Mouse (Mus musculus): ENCODE results near the gene Trub2. TPM values are rescaled to one million over a fixed set of nuclear protein-coding genes. Genes with fewer than 3 reads are reported as not detected.

Gene Trub2
- polyA plus RNA-seq, 1 experiment from 2014 or later: 32.0 TPM

DNA sequence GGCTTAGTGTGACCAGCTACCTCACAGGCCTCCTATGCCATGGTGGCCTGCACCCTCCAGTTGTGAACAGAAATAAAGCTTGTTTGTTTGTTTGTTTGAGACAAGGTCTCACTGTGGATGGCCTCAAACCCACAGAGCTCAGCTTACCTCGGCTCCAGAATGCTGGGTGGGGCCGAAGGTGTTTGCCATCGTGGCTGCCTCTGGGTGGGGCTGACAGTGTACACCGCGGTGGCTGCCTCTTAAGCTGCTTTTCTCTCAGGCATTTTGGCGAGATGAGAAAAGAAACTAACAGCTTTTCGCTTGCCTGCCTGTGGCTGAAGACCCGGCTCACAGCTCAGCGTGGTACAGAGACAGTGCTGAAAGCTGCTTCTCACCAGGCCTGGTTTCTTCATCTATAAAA is 19.4 kb downstream of the Trub2 start:
- Histone ChIP-seq H3K36me3 (peaks cover 13% of the 10 kb centered on the region), H3K4me1 (replicated peaks) (no peaks in the 10 kb centered on the region), H3K27ac (replicated peaks) (no peak overlapping the region), H3K27me3 (no peaks in the 10 kb centered on the region), H3K4me3 (no peak overlapping the region), H3K4me2 (no peak overlapping the region), H3K9ac (no peak overlapping the region), H3K9me3 (no peaks in the 10 kb centered on the region)
- WGBS: 75% methylated on average over 9 of the region's 9 CpGs
- no peak for ATAC-seq (ENCODE audit: low read depth)

DNA sequence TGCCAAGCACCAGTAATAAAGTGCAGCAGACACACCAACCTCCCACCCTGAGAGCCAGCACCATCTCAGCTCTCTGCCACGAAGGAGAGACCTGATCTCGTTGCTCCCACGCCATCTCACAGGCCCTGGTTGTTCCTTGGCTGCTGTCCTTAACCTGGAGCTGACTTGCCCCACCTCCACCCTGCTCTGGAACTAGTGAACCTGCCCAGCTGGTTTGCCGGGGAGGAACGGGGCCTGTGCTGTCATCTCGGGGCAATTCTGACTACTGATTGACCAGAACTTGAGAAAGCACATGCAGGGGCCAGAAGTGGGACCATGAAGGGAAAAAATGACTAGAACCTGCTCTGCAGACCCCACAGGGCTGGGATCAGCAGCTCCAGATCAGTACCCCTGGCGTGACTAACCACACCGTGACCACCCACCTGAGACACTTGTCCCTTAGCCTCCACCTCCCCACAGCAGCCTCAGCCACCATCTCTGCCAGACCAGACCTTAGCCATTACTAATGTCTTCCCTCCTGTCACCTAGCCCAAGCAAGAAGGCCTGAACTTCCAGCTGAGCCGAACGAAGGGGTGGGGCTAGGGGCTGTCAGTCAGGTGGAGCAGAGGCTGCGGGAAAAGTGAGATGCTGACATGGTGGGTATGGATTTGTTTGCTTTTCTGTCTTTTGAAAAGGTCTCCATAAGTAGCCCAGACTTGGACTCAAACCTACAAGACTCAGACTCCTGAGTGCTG is 20.2 kb downstream of the Trub2 start:
- 71% methylated on average over 11 of the region's 11 CpGs for WGBS
- no peak overlapping the region for H3K27ac ChIP-seq (replicated peaks)
- H3K4me2 ChIP-seq: no peak overlapping the region
- peaks cover 6% of the 10 kb centered on the region for H3K36me3 ChIP-seq
- no peaks in the 10 kb centered on the region for H3K9me3 ChIP-seq
- H3K9ac ChIP-seq: no peak overlapping the region
- no peak for ATAC-seq (ENCODE audit: low read depth)
- no peak overlapping the region for H3K4me3 ChIP-seq
- H3K4me1 ChIP-seq (replicated peaks): no peaks in the 10 kb centered on the region
- no peaks in the 10 kb centered on the region for H3K27me3 ChIP-seq

DNA sequence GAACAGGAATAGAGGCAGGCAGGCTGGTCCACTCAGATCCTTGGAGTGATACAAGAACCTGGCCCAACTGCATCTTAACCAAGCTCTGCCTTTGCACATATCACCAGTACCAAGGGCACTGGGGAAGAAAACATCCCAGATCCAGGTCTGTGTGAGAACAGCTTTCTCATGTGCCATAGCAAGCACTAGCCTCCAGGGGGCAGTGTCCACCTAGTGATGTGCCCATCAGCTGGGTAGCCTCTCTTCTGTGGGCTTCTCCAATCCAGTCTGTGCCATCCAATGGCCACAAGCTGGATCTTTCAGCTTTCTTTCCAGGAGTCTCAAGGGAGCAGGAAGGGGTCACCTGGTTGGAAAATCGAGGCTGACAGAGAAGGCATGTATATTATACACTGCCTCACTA is 23.5 kb downstream of the Trub2 start:
- Histone ChIP-seq H3K4me2 (no peak overlapping the region), H3K9me3 (no peaks in the 10 kb centered on the region), H3K9ac (no peak overlapping the region), H3K36me3 (no peaks in the 10 kb centered on the region), H3K27ac (replicated peaks) (no peak overlapping the region), H3K4me1 (replicated peaks) (no peaks in the 10 kb centered on the region), H3K4me3 (no peak overlapping the region), H3K27me3 (no peaks in the 10 kb centered on the region)
- WGBS: 6% methylated on average over 1 of the region's 1 CpGs
- ATAC-seq (ENCODE audit: low read depth): peak; percentile 59; the same call in 1 of the 2 replicates

DNA sequence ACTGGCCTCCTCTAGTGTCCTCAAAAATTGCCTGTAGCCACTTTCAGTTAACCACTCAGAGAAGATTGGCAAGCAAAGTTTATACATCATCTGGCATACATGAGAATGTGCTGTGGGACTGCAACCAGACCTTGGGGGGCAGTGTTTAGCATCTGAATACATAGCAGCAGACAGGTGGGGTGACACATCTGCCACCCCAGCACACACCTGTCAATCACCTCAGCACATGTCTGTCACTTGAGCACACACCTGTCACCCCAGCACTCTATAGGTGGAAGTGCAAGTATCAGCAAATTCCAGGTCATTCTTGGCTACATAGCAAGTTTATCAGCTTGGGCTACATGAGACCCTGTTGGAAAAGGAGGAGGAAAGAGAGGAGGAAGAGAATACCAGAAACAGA is 32.6 kb downstream of the Trub2 start:
- Histone ChIP-seq H3K9ac (no peak overlapping the region), H3K27me3 (peaks cover 32% of the 10 kb centered on the region), H3K4me2 (no peak overlapping the region), H3K9me3 (no peaks in the 10 kb centered on the region), H3K4me1 (replicated peaks) (peaks cover 11% of the 10 kb centered on the region; the same call in 1 of the 2 replicates), H3K36me3 (no peaks in the 10 kb centered on the region), H3K27ac (replicated peaks) (no peak overlapping the region), H3K4me3 (no peak overlapping the region)
- ATAC-seq (ENCODE audit: low read depth): no peak

DNA sequence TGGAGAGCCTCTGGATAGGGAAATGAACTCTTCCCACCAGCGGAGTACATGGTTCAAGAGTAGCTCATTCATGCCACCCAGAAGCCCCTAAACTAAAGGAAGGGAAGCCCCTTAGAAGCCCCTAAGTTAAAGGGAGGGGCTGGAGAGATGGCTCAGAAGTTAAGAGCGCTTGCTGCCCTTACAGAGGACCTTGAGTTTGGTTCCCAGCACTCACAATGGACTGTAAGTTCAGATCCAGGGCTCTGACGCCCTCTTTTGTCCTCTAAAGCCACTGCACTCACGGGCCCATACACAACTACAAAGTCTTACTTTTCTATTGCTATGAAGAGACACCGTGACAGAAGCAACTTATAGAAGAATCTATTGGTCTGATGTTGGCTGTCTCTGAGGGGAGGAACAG is 35.9 kb downstream of the Trub2 start:
- 82% methylated on average over 5 of the region's 5 CpGs for WGBS
- Histone ChIP-seq H3K27me3 (peaks cover 57% of the 10 kb centered on the region), H3K4me2 (no peak overlapping the region), H3K36me3 (no peaks in the 10 kb centered on the region), H3K9me3 (no peaks in the 10 kb centered on the region), H3K4me1 (replicated peaks) (peaks cover 17% of the 10 kb centered on the region; the same call in 1 of the 2 replicates), H3K9ac (no peak overlapping the region), H3K4me3 (no peak overlapping the region), H3K27ac (replicated peaks) (no peak overlapping the region)
- ATAC-seq (ENCODE audit: low read depth): no peak

DNA sequence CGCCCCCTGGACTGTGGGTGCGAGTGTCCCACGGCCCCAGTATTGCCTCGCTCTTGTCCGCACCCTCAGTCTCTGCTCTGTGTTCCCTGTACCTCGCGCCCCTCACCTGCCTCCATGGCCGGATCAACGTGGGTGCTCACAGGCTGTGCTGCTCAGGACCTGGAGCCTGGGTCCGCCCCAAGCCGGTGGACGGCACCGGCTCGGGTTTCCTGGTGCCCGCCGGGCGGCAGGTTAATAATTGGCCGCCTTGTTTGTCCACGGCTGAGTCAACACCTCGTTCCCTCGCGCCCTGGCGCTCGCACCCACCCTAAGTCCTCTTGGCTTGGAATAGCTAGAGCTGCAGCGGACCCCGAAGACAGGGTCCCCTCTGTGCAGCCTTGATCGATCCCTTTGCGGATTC is 36.8 kb downstream of the Trub2 start, which contains the start of gene Gm13420:
TSS of gene Gm13420 (minus strand) at position 189 of the 400 bp plus-strand sequence.
- Histone ChIP-seq H3K4me2 (peak within 1 kb of the TSS; percentile 37), H3K9me3 (no peaks in the 10 kb centered on the region), H3K9ac (peak within 1 kb of the TSS; percentile 32), H3K36me3 (no peaks in the 10 kb centered on the region), H3K27me3 (peaks cover 66% of the 10 kb centered on the region), H3K4me3 (peak within 1 kb of the TSS; percentile 8; the same call in 1 of the 2 replicates), H3K4me1 (replicated peaks) (peaks cover 21% of the 10 kb centered on the region; the same call in 1 of the 2 replicates), H3K27ac (replicated peaks) (no peak within 1 kb of the TSS)
- WGBS: 3% methylated on average over 28 of the region's 28 CpGs
- ATAC-seq (ENCODE audit: low read depth): no peak

DNA sequence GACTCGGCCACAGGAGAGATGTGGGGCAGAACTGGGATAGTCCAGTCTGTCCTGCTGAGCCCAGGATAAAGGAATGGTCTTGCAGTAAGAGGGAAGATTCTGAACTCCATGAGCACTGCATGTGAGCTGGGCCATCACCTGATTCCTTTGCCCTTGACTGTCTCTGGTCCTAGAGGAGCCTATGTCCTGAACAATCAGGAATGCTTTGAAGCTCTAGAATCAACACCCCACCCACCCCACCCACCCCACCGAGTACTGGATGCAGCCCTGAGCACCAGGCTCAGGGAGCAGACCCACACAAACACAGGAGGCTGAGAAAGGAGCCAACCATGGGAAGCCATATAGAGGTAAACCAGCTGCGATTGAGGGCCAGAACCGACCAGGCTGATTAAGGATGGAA is 39.8 kb downstream of the Trub2 start:
- peaks cover 76% of the 10 kb centered on the region for H3K27me3 ChIP-seq
- peaks cover 21% of the 10 kb centered on the region; the same call in 1 of the 2 replicates for H3K4me1 ChIP-seq (replicated peaks)
- 88% methylated on average over 4 of the region's 4 CpGs for WGBS
- no peak overlapping the region for H3K9ac ChIP-seq
- H3K4me2 ChIP-seq: no peak overlapping the region
- no peaks in the 10 kb centered on the region for H3K36me3 ChIP-seq
- no peaks in the 10 kb centered on the region for H3K9me3 ChIP-seq
- no peak overlapping the region for H3K27ac ChIP-seq (replicated peaks)
- no peak overlapping the region for H3K4me3 ChIP-seq
- ATAC-seq (ENCODE audit: low read depth): no peak

DNA sequence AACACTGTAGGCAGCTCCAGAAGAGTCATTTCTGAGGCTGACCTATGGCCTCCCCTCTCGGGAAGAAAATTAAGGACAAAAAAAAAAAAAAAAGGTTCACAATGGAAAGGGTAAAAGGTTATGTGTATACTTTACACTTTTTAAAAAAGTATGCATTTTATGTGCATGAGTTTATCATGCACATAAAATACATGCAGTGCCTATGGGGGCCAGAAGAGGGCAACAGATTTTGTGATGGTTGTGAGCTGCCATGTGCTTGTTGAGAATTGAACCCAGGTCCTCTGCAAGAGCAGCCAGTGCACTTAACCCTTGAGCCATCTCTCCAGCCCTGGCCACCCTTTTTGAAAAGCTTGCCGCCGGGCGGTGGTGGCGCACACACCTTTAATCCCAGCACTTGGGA is 40.5 kb downstream of the Trub2 start:
- no peak for ATAC-seq (ENCODE audit: low read depth)
- peaks cover 70% of the 10 kb centered on the region for H3K27me3 ChIP-seq
- H3K4me3 ChIP-seq: 0 out of 2 replicates have a peak overlapping the region, but pooled peaks have one; percentile 41
- WGBS: 50% methylated on average over 5 of the region's 5 CpGs
- H3K9me3 ChIP-seq: no peaks in the 10 kb centered on the region
- peaks cover 21% of the 10 kb centered on the region; the same call in 1 of the 2 replicates for H3K4me1 ChIP-seq (replicated peaks)
- no peaks in the 10 kb centered on the region for H3K36me3 ChIP-seq
- no peak overlapping the region for H3K9ac ChIP-seq
- H3K4me2 ChIP-seq: peak overlapping the region; percentile 72; the same call in 1 of the 2 replicates
- H3K27ac ChIP-seq (replicated peaks): no peak overlapping the region

DNA sequence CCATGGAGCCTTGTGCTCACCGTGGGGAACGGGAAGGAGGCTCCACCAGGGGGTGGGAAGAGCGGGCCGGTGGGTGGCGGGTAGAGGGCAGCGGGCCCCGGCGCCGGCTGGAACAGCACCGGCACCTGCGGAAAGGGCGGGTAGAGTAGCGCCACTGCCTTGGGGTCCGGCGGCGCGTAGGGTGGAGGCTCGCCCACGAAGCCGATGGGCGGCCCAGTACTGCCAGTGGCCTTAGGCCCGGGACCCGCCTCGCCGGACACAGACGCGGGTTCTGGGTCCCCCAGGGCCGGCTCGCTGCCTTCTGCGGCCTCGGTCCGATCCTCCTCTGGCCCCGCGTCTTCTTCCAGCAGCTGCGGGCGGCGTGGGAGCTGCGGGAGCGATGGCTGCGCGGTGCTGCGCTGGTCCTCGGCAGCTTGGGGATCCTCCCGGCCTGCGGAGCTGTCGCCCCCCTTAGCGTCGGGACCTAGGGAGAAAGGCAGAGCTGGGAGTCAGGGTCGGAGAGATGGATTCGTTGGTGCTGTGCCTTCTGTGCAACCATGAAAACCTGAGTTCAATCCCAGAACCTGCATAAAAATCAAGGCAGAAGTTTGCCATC is 41.0 kb downstream of the Trub2 start:
- Histone ChIP-seq H3K4me2 (peak overlapping the region; percentile 72), H3K4me3 (peak overlapping the region; percentile 41), H3K36me3 (no peaks in the 10 kb centered on the region), H3K27me3 (peaks cover 64% of the 10 kb centered on the region), H3K9me3 (no peaks in the 10 kb centered on the region), H3K9ac (peak overlapping the region; percentile 71), H3K4me1 (replicated peaks) (peaks cover 21% of the 10 kb centered on the region; the same call in 1 of the 2 replicates), H3K27ac (replicated peaks) (no peak overlapping the region)
- peak; percentile 38; the same call in 1 of the 2 replicates for ATAC-seq (ENCODE audit: low read depth)
- WGBS: 3% methylated on average over 50 of the region's 50 CpGs

DNA sequence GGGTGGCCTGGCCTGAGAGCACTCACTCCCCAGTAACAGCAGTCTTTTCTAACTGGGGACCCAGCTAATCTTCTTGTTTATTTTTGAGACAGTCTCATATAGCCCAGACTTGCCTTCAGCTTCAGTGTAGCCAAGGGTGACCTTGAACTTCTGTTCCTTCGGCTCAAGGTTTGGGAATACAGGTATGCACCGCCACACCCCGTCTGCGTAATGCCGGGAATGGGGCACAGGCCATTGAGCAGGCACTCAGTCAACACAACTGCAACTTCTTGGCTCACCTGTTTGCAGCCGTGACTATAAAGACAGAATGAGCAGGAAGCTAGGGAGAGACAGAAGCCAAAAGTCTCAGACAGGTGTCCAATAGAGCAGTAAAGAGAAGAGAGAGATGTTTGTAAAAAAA is 44.0 kb downstream of the Trub2 start:
- ATAC-seq (ENCODE audit: low read depth): no peak
- Histone ChIP-seq H3K36me3 (peaks cover 14% of the 10 kb centered on the region), H3K9ac (no peak overlapping the region), H3K4me3 (no peak overlapping the region), H3K4me2 (no peak overlapping the region), H3K27me3 (peaks cover 40% of the 10 kb centered on the region), H3K27ac (replicated peaks) (no peak overlapping the region), H3K4me1 (replicated peaks) (peaks cover 7% of the 10 kb centered on the region; the same call in 1 of the 2 replicates), H3K9me3 (no peaks in the 10 kb centered on the region)
- 92% methylated on average over 6 of the region's 6 CpGs for WGBS

DNA sequence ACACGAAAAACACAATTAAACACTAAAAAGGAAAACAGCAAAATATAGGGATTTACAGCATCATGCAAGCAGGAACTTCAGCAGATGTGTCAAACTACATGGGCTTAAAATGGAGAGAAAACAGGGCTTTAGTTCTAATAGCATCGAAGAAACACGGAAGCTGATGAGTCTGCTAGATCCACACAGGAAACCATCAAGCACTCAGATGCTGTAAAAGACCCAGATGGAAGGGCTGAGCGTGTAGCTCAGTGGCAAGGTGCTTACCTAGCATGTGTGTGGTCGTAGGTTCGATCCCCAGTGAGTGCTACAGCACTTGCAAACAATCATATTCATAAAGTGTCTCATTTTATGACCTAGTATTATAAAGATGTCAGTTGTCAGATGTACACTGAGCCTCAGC is 47.1 kb downstream of the Trub2 start:
- Histone ChIP-seq H3K9ac (no peak overlapping the region), H3K4me2 (no peak overlapping the region)
- WGBS: 92% methylated on average over 6 of the region's 6 CpGs

DNA sequence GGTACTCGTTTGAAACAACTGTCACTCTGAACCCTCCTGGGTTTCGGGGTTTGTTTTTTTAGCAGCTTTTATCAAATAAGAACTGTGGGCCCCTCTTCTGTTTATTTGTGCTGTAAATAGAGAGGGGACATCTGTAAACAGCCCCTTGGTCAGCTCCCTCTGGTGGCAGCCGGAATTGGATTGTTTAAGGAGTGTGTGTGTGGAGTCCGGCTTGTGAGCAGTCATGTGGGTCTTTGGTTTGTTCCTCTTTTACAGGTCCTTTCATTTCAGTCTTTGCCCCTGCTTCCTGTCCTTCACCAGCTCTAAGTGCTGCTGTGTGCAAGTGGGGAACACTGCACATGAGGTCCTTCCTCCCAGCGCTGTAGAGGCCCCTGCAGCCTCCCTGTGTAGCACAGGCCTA is 48.9 kb downstream of the Trub2 start:
- Histone ChIP-seq H3K4me3 (no peak overlapping the region), H3K9ac (no peak overlapping the region), H3K27ac (replicated peaks) (no peak overlapping the region), H3K27me3 (no peaks in the 10 kb centered on the region), H3K4me2 (no peak overlapping the region), H3K4me1 (replicated peaks) (no peaks in the 10 kb centered on the region), H3K36me3 (peaks cover 61% of the 10 kb centered on the region), H3K9me3 (no peaks in the 10 kb centered on the region)
- 76% methylated on average over 5 of the region's 5 CpGs for WGBS
- no peak for ATAC-seq (ENCODE audit: low read depth)

More for the DNA sequence above, 47.1 kb downstream of the Trub2 start:
- Histone ChIP-seq H3K27ac (replicated peaks) (no peak overlapping the region), H3K9me3 (no peaks in the 10 kb centered on the region), H3K36me3 (peaks cover 44% of the 10 kb centered on the region), H3K4me1 (replicated peaks) (no peaks in the 10 kb centered on the region), H3K4me3 (no peak overlapping the region), H3K27me3 (peaks cover 11% of the 10 kb centered on the region)
- no peak for ATAC-seq (ENCODE audit: low read depth)

Data from neural tube, embryonic 13.5 days (tissue).